Mouse (Mus musculus) MEL (cell line): Measurements from ENCODE around the gene Gm12695. TPM values are rescaled to one million over a fixed set of nuclear protein-coding genes. Genes with fewer than 3 reads are reported as not detected.

ENCODE experiments used
- DNase-seq: peaks from one replicate; pipeline ENCODE4 v3.0.0; 2011; ENCODE audit warnings: low read depth, low spot score
- H3K27ac ChIP-seq: 2 replicates; pipeline ENCODE4 v1.5.1; 2012; ENCODE audit warnings: low read depth, mild to moderate bottlenecking, control low read depth, low read length, moderate library complexity; ENCODE audit not compliant: control insufficient read depth
- H3K27me3 ChIP-seq, 2 experiments: fragments of 150-350 bp in 1 of 2; sonication (generic) in 1 of 2; 2 replicates each; pipeline ENCODE4 v1.6.1; 2012; ENCODE audit warnings: low read length in 2 of 2, mild to moderate bottlenecking in 2 of 2, improper control_type of control experiment in 1 of 2, moderate library complexity in 1 of 2; ENCODE audit not compliant: insufficient read depth in 2 of 2, control insufficient read depth in 1 of 2
- H3K36me3 ChIP-seq, 2 experiments: 2 replicates each; pipeline ENCODE4 v1.6.1; 2012 to 2014; ENCODE audit warnings: low read length in 2 of 2, improper control_type of control experiment in 1 of 2, inconsistent platforms in 1 of 2, mild to moderate bottlenecking in 1 of 2; ENCODE audit not compliant: insufficient read depth in 2 of 2, control insufficient read depth in 1 of 2
- H3K4me1 ChIP-seq, 2 experiments: fragments of 150-350 bp in 1 of 2; sonication (generic) in 1 of 2; 2 replicates each; pipeline ENCODE4 v1.6.1; 2012; ENCODE audit warnings: low read length in 2 of 2, improper control_type of control experiment in 1 of 2, mild to moderate bottlenecking in 1 of 2; ENCODE audit not compliant: insufficient read depth in 2 of 2, control insufficient read depth in 1 of 2
- H3K4me3 ChIP-seq, 2 experiments: fragments of 150-350 bp in 1 of 2; sonication (generic) in 1 of 2; 2 replicates each; pipeline ENCODE4 v1.5.1; 2012; ENCODE audit warnings: low read depth in 2 of 2, low read length in 2 of 2, mild to moderate bottlenecking in 2 of 2, moderate library complexity in 2 of 2, control low read depth in 1 of 2, improper control_type of control experiment in 1 of 2; ENCODE audit not compliant: control insufficient read depth in 1 of 2, insufficient read depth in 1 of 2
- H3K79me2 ChIP-seq: 2 replicates; pipeline ENCODE4 v1.6.1; 2012; ENCODE audit warnings: mild to moderate bottlenecking, low read length, moderate library complexity; ENCODE audit not compliant: control insufficient read depth, poor library complexity, insufficient read depth
- H3K9ac ChIP-seq: 2 replicates; pipeline ENCODE4 v1.6.1; 2012; ENCODE audit warnings: low read depth, mild to moderate bottlenecking, control low read depth, low read length, moderate library complexity; ENCODE audit not compliant: control insufficient read depth, poor library complexity, severe bottlenecking
- H3K9me3 ChIP-seq: fragments of 150-350 bp; sonication (generic); replicated peaks from 2 replicates; pipeline ENCODE4 v1.6.1; 2012; ENCODE audit warnings: mild to moderate bottlenecking, low read length, improper control_type of control experiment, moderate library complexity; ENCODE audit not compliant: insufficient read depth
- BHLHE40 ChIP-seq: IDR thresholded peaks from 2 replicates; pipeline ENCODE4 v1.6.1; 2012; ENCODE audit warnings: low read depth, mild to moderate bottlenecking, inconsistent platforms, low read length, improper control_type of control experiment, borderline replicate concordance
- CHD1 ChIP-seq: IDR thresholded peaks from 2 replicates; pipeline ENCODE4 v1.6.1; 2012; ENCODE audit warnings: low read depth, mild to moderate bottlenecking, inconsistent platforms, low read length, improper control_type of control experiment
- CTCF ChIP-seq, 3 experiments: IDR thresholded peaks in 2 of 3; conservative IDR thresholded peaks in 1 of 3; 2 replicates each; pipeline ENCODE4 v1.5.1; 2011 to 2012; ENCODE audit warnings: low read length in 3 of 3, low read depth in 2 of 3, mild to moderate bottlenecking in 2 of 3, improper control_type of control experiment in 1 of 3, inconsistent platforms in 1 of 3, mixed read lengths in 1 of 3, moderate library complexity in 1 of 3; ENCODE audit not compliant: control insufficient read depth in 1 of 3, insufficient read depth in 1 of 3, poor library complexity in 1 of 3, severe bottlenecking in 1 of 3
- ELF1 ChIP-seq: IDR thresholded peaks from 2 replicates; pipeline ENCODE4 v1.6.1; 2014; ENCODE audit warnings: low read depth, mild to moderate bottlenecking, inconsistent platforms, low read length, improper control_type of control experiment, moderate library complexity
- ETS1 ChIP-seq: IDR thresholded peaks from 2 replicates; pipeline ENCODE4 v1.6.1; 2012; ENCODE audit warnings: low read depth, mild to moderate bottlenecking, inconsistent platforms, low read length, improper control_type of control experiment, moderate library complexity
- GABPA ChIP-seq: IDR thresholded peaks from 2 replicates; pipeline ENCODE4 v1.6.1; 2012; ENCODE audit warnings: low read depth, mild to moderate bottlenecking, inconsistent platforms, low read length, improper control_type of control experiment, moderate library complexity
- GATA1 ChIP-seq: IDR thresholded peaks from 2 replicates; pipeline ENCODE4 v1.6.1; 2011; ENCODE audit warnings: low read depth, low read length, improper control_type of control experiment
- HCFC1 ChIP-seq: IDR thresholded peaks from 2 replicates; pipeline ENCODE4 v1.6.1; 2012; ENCODE audit warnings: low read depth, mild to moderate bottlenecking, inconsistent platforms, low read length, improper control_type of control experiment, moderate library complexity
- KAT2A ChIP-seq: conservative IDR thresholded peaks from 2 replicates; pipeline ENCODE4 v1.6.1; 2012; ENCODE audit warnings: low read depth, low read length, improper control_type of control experiment, inconsistent platforms
- MAFK ChIP-seq: IDR thresholded peaks from 2 replicates; pipeline ENCODE4 v1.6.1; 2011; ENCODE audit warnings: low read depth, mild to moderate bottlenecking, low read length, improper control_type of control experiment, borderline replicate concordance
- MAZ ChIP-seq: IDR thresholded peaks from 2 replicates; pipeline ENCODE4 v1.6.1; 2012; ENCODE audit warnings: low read depth, mild to moderate bottlenecking, inconsistent platforms, low read length, improper control_type of control experiment
- MEF2A ChIP-seq: IDR thresholded peaks from 2 replicates; pipeline ENCODE4 v1.6.1; 2014; ENCODE audit warnings: low read depth, mild to moderate bottlenecking, inconsistent platforms, low read length, improper control_type of control experiment; ENCODE audit not compliant: poor library complexity, insufficient replicate concordance, severe bottlenecking; ENCODE audit errors: extremely low read depth
- MYC ChIP-seq: IDR thresholded peaks from 2 replicates; pipeline ENCODE4 v1.6.1; 2011; ENCODE audit warnings: low read depth, mild to moderate bottlenecking, low read length, improper control_type of control experiment, moderate library complexity
- NELFE ChIP-seq: IDR thresholded peaks from 2 replicates; pipeline ENCODE4 v1.6.1; 2011; ENCODE audit warnings: low read depth, low read length, improper control_type of control experiment
- NRF1 ChIP-seq: IDR thresholded peaks from 2 replicates; pipeline ENCODE4 v1.6.1; 2014; ENCODE audit warnings: low read depth, mild to moderate bottlenecking, inconsistent platforms, low read length, improper control_type of control experiment, moderate library complexity; ENCODE audit not compliant: poor library complexity, insufficient read depth, severe bottlenecking
- POLR2A ChIP-seq, 2 experiments: IDR thresholded peaks; 2 replicates each; pipeline ENCODE4 v1.6.1; 2011 to 2012; ENCODE audit warnings: low read length in 2 of 2, mild to moderate bottlenecking in 2 of 2, control low read depth in 1 of 2, improper control_type of control experiment in 1 of 2, low read depth in 1 of 2, moderate library complexity in 1 of 2; ENCODE audit not compliant: control insufficient read depth in 1 of 2, insufficient read depth in 1 of 2, poor library complexity in 1 of 2
- POLR2AphosphoS5 ChIP-seq: IDR thresholded peaks from 2 replicates; pipeline ENCODE4 v1.6.1; 2012; ENCODE audit warnings: low read depth, borderline replicate concordance, mild to moderate bottlenecking, inconsistent platforms, low read length, moderate library complexity, mixed read lengths
- RAD21 ChIP-seq: IDR thresholded peaks from 2 replicates; pipeline ENCODE4 v1.6.1; 2011; ENCODE audit warnings: mild to moderate bottlenecking, low read depth, low read length, improper control_type of control experiment
- RCOR1 ChIP-seq: IDR thresholded peaks from 2 replicates; pipeline ENCODE4 v1.6.1; 2012; ENCODE audit warnings: low read depth, mild to moderate bottlenecking, inconsistent platforms, low read length, improper control_type of control experiment
- SIN3A ChIP-seq: IDR thresholded peaks from 2 replicates; pipeline ENCODE4 v1.6.1; 2012; ENCODE audit warnings: low read length, improper control_type of control experiment, inconsistent platforms
- TAL1 ChIP-seq: IDR thresholded peaks from 2 replicates; pipeline ENCODE4 v1.6.1; 2012; ENCODE audit warnings: mild to moderate bottlenecking, inconsistent platforms, low read length, moderate library complexity, mixed read lengths
- TBP ChIP-seq: IDR thresholded peaks from 2 replicates; pipeline ENCODE4 v1.8.0; 2011; ENCODE audit warnings: low read depth, low read length, improper control_type of control experiment
- UBTF ChIP-seq: IDR thresholded peaks from 2 replicates; pipeline ENCODE4 v1.6.1; 2012; ENCODE audit warnings: low read depth, mild to moderate bottlenecking, inconsistent platforms, low read length, improper control_type of control experiment, moderate library complexity, borderline replicate concordance; ENCODE audit not compliant: insufficient read depth
- USF1 ChIP-seq: IDR thresholded peaks from 2 replicates; pipeline ENCODE4 v1.6.1; 2014; ENCODE audit warnings: low read depth, mild to moderate bottlenecking, inconsistent platforms, low read length, improper control_type of control experiment, moderate library complexity
- ZC3H11A ChIP-seq: IDR thresholded peaks from 2 replicates; pipeline ENCODE4 v1.6.1; 2012; ENCODE audit warnings: low read depth, mild to moderate bottlenecking, inconsistent platforms, low read length, improper control_type of control experiment
- ZMIZ1 ChIP-seq: IDR thresholded peaks from 2 replicates; pipeline ENCODE4 v1.6.1; 2012; ENCODE audit warnings: low read depth, mild to moderate bottlenecking, inconsistent platforms, low read length, improper control_type of control experiment, moderate library complexity
- ZNF384 ChIP-seq: IDR thresholded peaks from 2 replicates; pipeline ENCODE4 v1.6.1; 2012; ENCODE audit warnings: low read depth, mild to moderate bottlenecking, inconsistent platforms, low read length, improper control_type of control experiment
- polyA plus RNA-seq, 2 experiments: library from polyadenylated mRNA; stranded (reverse) in 1 of 2; unstranded in 1 of 2; fragments of >175 nt in 1 of 2; fragments of >200 nt in 1 of 2; gene quantifications; 2 replicates each; pipeline versions ENCODE4 v1.2.1 to v1.2.4; 2012; ENCODE audit warnings: low replicate concordance in 2 of 2, low read depth in 1 of 2; ENCODE audit not compliant: insufficient read length in 2 of 2, insufficient read depth in 1 of 2, missing spikeins in 1 of 2
- total RNA-seq: library from RNA; depleted of rRNA; stranded (reverse); fragments of 300-350 nt; gene quantifications from 2 replicates; pipeline ENCODE4 v1.2.3, GENCODE M21; 2012

Gene Gm12695
- total and polyA plus RNA-seq, 3 experiments, result not detected

- TF ChIP-seq USF1 (no peak), POLR2A (IDR thresholded peaks at IDR 0.05; ENCODE audit: control insufficient read depth in 1 of 2, insufficient read depth in 1 of 2, low read depth in 1 of 2, low read length in 2 of 2, poor library complexity in 1 of 2) (no peak), MYC (no peak), ZMIZ1 (no peak), BHLHE40 (no peak), ETS1 (no peak), CHD1 (no peak), RCOR1 (no peak), ELF1 (no peak), MAFK (no peak), POLR2AphosphoS5 (no peak), CTCF (IDR thresholded peaks at IDR 0.05 in 2 of 3, conservative IDR thresholded peaks at IDR 0.05 in 1 of 3; ENCODE audit: control insufficient read depth in 1 of 3, insufficient read depth in 1 of 3, low read depth in 2 of 3, low read length in 3 of 3, poor library complexity in 1 of 3, severe bottlenecking in 1 of 3) (no peak), UBTF (no peak), KAT2A (no peak), TBP (no peak), ZC3H11A (no peak), HCFC1 (no peak)
- Histone ChIP-seq H3K9ac (no peak overlapping the region), H3K4me1 (no peaks in the 10 kb centered on the region), H3K27ac (no peak overlapping the region), H3K4me3 (no peak overlapping the region), H3K9me3 (no peaks in the 10 kb centered on the region), H3K27me3 (no peaks in the 10 kb centered on the region), H3K79me2 (no peaks in the 10 kb centered on the region), H3K36me3 (no peaks in the 10 kb centered on the region)
- no peak for DNase-seq
Observed at GRCm38 (mm10) chr4:96718977-96719966, 65.7 kb downstream of the Gm12695 start.

GRCm38 (mm10) chr4:96718503-96718902 lies 66.5 kb downstream of the Gm12695 start:
- Histone ChIP-seq H3K36me3 (no peaks in the 10 kb centered on the region), H3K27ac (no peak overlapping the region), H3K4me3 (no peak overlapping the region), H3K4me1 (no peaks in the 10 kb centered on the region), H3K79me2 (no peaks in the 10 kb centered on the region), H3K9ac (no peak overlapping the region), H3K9me3 (no peaks in the 10 kb centered on the region), H3K27me3 (no peaks in the 10 kb centered on the region)
- DNase-seq, result no peak
- no peak for TF ChIP-seq HCFC1
- no peak for TF ChIP-seq BHLHE40
- TF ChIP-seq MEF2A, result no peak
- TF ChIP-seq GATA1, result no peak
- no peak for TF ChIP-seq SIN3A
- TF ChIP-seq ETS1, result no peak
- no peak for TF ChIP-seq RAD21
- TF ChIP-seq ZNF384, result no peak
- no peak for TF ChIP-seq GABPA
- no peak for TF ChIP-seq MAFK
- no peak for TF ChIP-seq NELFE
- no peak for TF ChIP-seq NRF1
- no peak for TF ChIP-seq MAZ
- TF ChIP-seq ZMIZ1, result no peak
- TF ChIP-seq TAL1, result no peak
